Mouse (Mus musculus) liver, embryonic 14.5 days (tissue): ENCODE results near the gene Bora. TPM values are rescaled to one million over a fixed set of nuclear protein-coding genes. Genes with fewer than 3 reads are reported as not detected.

Experiments
- ATAC-seq: fragments of 200-750 bp; cut with Nextera tagmentation; 2 replicates; pipeline ENCODE4 v1.8.0; 2017; ENCODE audit warnings: moderate number of reproducible peaks, mild to moderate bottlenecking, moderate library complexity; ENCODE audit not compliant: insufficient read depth
- DNase-seq, 3 experiments: peaks; one replicate each; pipeline ENCODE4 v3.0.0-alpha.2; 2012 to 2013; ENCODE audit warnings: low read depth in 3 of 3, low spot score in 3 of 3
- H3K27ac ChIP-seq: fragments of 300-500 bp; sonication (generic); 2 replicates; pipeline ENCODE4 v1.5.1; 2014; ENCODE audit warnings: moderate library complexity, mild to moderate bottlenecking, control low read depth, inconsistent platforms
- H3K27me3 ChIP-seq: fragments of 300-500 bp; sonication (generic); 2 replicates; pipeline ENCODE4 v1.6.1; 2014; ENCODE audit warnings: mild to moderate bottlenecking, low read length, moderate library complexity; ENCODE audit not compliant: control insufficient read depth, insufficient read depth
- H3K36me3 ChIP-seq: fragments of 300-500 bp; sonication (generic); replicated peaks from 2 replicates; pipeline ENCODE4 v1.6.1; 2014; ENCODE audit warnings: low read depth; ENCODE audit not compliant: control insufficient read depth, insufficient read depth
- H3K4me1 ChIP-seq, 2 experiments: fragments of 200-500 bp in 1 of 2; fragments of 300-500 bp in 1 of 2; sonication (generic) in 1 of 2; replicated peaks; 2 replicates each; pipeline ENCODE4 v1.6.1; 2012 to 2014; ENCODE audit warnings: antibody characterized with exemption in 1 of 2, inconsistent platforms in 1 of 2, low read length in 1 of 2; ENCODE audit not compliant: control insufficient read depth in 2 of 2, insufficient read depth in 2 of 2
- H3K4me2 ChIP-seq: fragments of 300-500 bp; sonication (generic); 2 replicates; pipeline ENCODE4 v1.6.1; 2014; ENCODE audit warnings: low read depth, mild to moderate bottlenecking, control low read depth, moderate library complexity
- H3K4me3 ChIP-seq, 2 experiments: fragments of 200-500 bp in 1 of 2; fragments of 300-500 bp in 1 of 2; sonication (generic) in 1 of 2; 2 replicates each; pipeline ENCODE4 v1.5.1; 2012 to 2014; ENCODE audit warnings: low read depth in 2 of 2, low read length in 2 of 2, mild to moderate bottlenecking in 2 of 2, control low read depth in 1 of 2, inconsistent platforms in 1 of 2, moderate library complexity in 1 of 2; ENCODE audit not compliant: insufficient read depth in 1 of 2
- H3K9ac ChIP-seq: fragments of 300-500 bp; sonication (generic); replicated peaks from 2 replicates; pipeline ENCODE4 v1.6.1; 2014; ENCODE audit warnings: mild to moderate bottlenecking, control low read depth, moderate library complexity
- H3K9me3 ChIP-seq: fragments of 300-500 bp; sonication (generic); 2 replicates; pipeline ENCODE4 v1.6.1; 2016; ENCODE audit warnings: low read length, mixed read lengths; ENCODE audit not compliant: control insufficient read depth
- CTCF ChIP-seq: IDR thresholded peaks from 2 replicates; pipeline ENCODE4 v1.5.1; 2016; ENCODE audit warnings: antibody characterized with exemption, low read depth, control low read depth
- EP300 ChIP-seq: IDR thresholded peaks from 2 replicates; pipeline ENCODE4 v1.6.1; 2016; ENCODE audit warnings: antibody characterized with exemption, low read depth
- WGBS: fragments of 180-500 bp; shearing (Covaris S2); extraction: QIAGEN DNeasy Blood & Tissue Kit; methylation state at CpG from one replicate; pipeline ENCODE4 v1.1.7; 2014; ENCODE audit not compliant: insufficient replicate concordance; 5-methylcytosine and 5-hydroxymethylcytosine counted together
- polyA plus RNA-seq, 2 experiments: library from polyadenylated mRNA; depleted of rRNA in 1 of 2; stranded (reverse) in 1 of 2; unstranded in 1 of 2; fragments of >200 nt; fragmentation: Nextera tagmentation in 1 of 2; extraction: Ambion mirVana in 1 of 2; gene quantifications; 2 replicates each; pipeline versions ENCODE4 v1.2.1 to v1.2.3; 2012 to 2014

Gene Bora
- polyA plus RNA-seq, 2 experiments, result 12.4 to 18.4 TPM

DNA sequence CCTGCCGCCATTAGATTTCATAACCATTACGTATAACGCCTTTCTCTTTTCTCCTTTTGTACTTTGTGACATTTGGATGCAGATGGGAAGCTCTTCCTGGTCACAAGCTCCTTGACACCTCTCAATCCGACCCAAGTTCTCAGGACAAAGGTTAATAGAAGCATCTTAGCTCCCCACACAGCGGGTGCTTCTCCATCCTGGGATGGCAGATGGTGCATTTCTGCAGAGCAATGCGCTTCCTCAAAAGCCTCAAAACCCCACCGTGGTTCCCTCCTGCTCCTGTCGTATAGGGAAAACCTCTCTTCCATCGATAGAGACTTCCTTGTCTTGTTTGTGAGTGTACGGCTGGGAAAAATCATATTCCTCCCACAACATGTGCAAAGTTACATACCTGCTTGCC lies 1.9 kb upstream of the Bora start:
- H3K9ac ChIP-seq, result peak overlapping the region; percentile 98
- H3K4me1 ChIP-seq, result peaks cover 10 to 23% of the 10 kb centered on the region in 2 experiments
- H3K36me3 ChIP-seq, result no peaks in the 10 kb centered on the region
- no peaks in the 10 kb centered on the region for H3K9me3 ChIP-seq
- ATAC-seq (no peak), DNase-seq (no peak)
- no peak overlapping the region for H3K27ac ChIP-seq
- H3K4me3 ChIP-seq, result peak overlapping the region; percentile 35 to 98
- peak overlapping the region; percentile 76 for H3K4me2 ChIP-seq
- TF ChIP-seq CTCF (no peak), EP300 (no peak)
- no peaks in the 10 kb centered on the region for H3K27me3 ChIP-seq
- WGBS, result 31% methylated on average over 10 of the region's 10 CpGs

DNA sequence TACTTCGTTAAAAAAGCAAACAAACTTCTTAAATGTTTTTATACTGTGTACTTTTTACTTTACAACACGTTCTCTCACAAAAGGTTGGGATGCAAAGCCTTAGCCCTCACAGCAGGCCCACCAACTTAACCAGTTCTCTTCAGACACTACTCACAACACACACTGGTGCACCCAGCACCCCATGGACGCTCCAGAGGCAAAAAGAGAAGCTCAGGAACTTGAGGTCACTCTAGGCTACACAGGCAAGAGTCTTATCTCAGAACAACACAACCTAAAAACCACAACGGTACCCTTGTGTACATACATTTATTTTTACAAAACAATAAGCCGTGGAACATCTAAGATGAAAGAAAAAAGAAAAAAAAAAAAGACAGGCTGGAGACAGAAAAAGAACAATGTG lies 1.3 kb upstream of the Bora start:
- peak overlapping the region; percentile 98 for H3K9ac ChIP-seq
- peak in 2 of 3 experiments; percentile 39 to 41 for DNase-seq
- no peak for ATAC-seq
- peak overlapping the region; percentile 76 for H3K4me2 ChIP-seq
- H3K36me3 ChIP-seq, result no peaks in the 10 kb centered on the region
- no peaks in the 10 kb centered on the region for H3K9me3 ChIP-seq
- 5% methylated on average over 5 of the region's 5 CpGs for WGBS
- TF ChIP-seq CTCF (no peak), EP300 (no peak)
- H3K27me3 ChIP-seq, result no peaks in the 10 kb centered on the region
- H3K27ac ChIP-seq, result peak overlapping the region; percentile 88
- peak overlapping the region; percentile 86 to 98 for H3K4me3 ChIP-seq
- peaks cover 10 to 23% of the 10 kb centered on the region in 2 experiments for H3K4me1 ChIP-seq

- under 1% methylated on average over 63 of the region's 70 CpGs for WGBS
- ATAC-seq (peak; percentile 51; the same call in 1 of the 2 replicates), DNase-seq (peak in 2 of 3 experiments; percentile 19 to 20)
- Histone ChIP-seq H3K27me3 (no peaks in the 10 kb centered on the region), H3K4me3 (peak overlapping the region; percentile 86 to 98), H3K4me2 (peak overlapping the region; percentile 76), H3K27ac (peak overlapping the region; percentile 88), H3K36me3 (no peaks in the 10 kb centered on the region), H3K9ac (peak overlapping the region; percentile 98), H3K9me3 (no peaks in the 10 kb centered on the region), H3K4me1 (peaks cover 10 to 23% of the 10 kb centered on the region in 2 experiments)
- TF ChIP-seq CTCF, result no peak
- TF ChIP-seq EP300, result no peak
Measured at GRCm38 (mm10) chr14:99045378-99046030, 518 bp upstream of the Bora start.

DNA sequence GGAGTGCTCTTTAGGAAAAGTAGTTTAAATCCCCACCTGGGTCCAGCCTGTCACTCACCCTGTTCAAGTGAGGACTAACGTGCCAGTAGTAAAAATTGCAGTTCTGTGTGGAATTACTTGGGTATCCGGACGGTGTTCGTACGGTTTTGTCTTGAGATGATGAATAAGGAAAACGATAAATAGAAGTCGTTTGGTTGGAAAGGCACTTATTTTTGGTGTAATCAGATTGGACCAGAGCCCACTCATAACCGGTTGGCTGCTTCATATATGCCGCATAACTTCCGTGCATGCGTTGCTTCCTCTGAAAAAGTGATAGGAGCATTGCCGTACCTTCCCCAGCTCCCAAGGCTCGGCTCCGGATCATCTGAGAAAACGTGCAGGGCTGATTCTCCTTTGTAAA lies 760 bp downstream of the Bora start:
- no peak for ATAC-seq
- Histone ChIP-seq H3K9me3 (no peaks in the 10 kb centered on the region), H3K4me1 (peaks cover 10 to 23% of the 10 kb centered on the region in 2 experiments), H3K9ac (peak overlapping the region; percentile 74), H3K27me3 (no peaks in the 10 kb centered on the region), H3K27ac (peak overlapping the region; percentile 74), H3K4me3 (peak overlapping the region; percentile 95 to 98), H3K4me2 (peak overlapping the region; percentile 71), H3K36me3 (peaks cover 5% of the 10 kb centered on the region)
- no peak for TF ChIP-seq CTCF
- DNase-seq, result peak in 2 of 3 experiments; percentile 29 to 52
- WGBS, result 0% methylated on average over 15 of the region's 15 CpGs

DNA sequence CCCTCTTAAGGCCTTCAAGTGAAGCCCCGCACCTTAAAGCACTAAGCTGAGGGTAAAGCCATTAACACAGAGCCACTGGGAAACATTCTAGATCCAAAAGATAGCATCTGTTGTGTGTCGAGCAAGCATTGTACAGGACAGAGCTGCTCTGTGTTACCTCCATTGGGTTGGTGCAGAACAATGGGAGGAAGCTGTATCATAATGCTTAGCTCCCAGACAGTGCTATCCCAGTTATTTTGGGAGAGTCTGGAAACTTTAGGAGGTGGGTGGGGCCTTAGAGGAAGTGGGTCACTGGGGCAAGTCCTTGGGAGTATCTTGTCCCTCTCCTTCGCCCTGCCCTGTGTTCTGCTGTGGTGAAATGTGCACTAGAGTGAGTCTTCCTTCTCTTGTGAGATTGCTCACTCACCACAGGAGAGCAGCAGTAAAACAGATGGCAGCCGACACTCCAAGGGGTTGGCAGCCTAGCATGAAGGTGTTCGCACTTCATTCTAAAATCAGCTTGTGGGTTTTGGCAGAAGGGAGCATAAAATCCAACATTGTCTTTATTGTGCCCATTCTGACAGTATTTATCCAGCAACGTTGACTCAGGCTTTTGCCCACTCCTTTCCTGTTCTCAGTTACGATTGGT lies 13.1 kb downstream of the Bora start:
- Histone ChIP-seq H3K27ac (no peak overlapping the region), H3K4me1 (no peaks in the 10 kb centered on the region), H3K4me2 (no peak overlapping the region), H3K9me3 (no peaks in the 10 kb centered on the region), H3K27me3 (no peaks in the 10 kb centered on the region), H3K4me3 (no peak overlapping the region), H3K36me3 (peaks cover 33% of the 10 kb centered on the region), H3K9ac (no peak overlapping the region)
- no peak for DNase-seq
- TF ChIP-seq EP300, result no peak
- no peak for TF ChIP-seq CTCF
- 80% methylated on average over 7 of the region's 7 CpGs for WGBS
- ATAC-seq, result peak; percentile 33
